Mouse (Mus musculus) embryonic facial prominence, embryonic 12.5 days (tissue): ENCODE data around the gene Sytl4. TPM values are rescaled to one million over a fixed set of nuclear protein-coding genes. Genes with fewer than 3 reads are reported as not detected.

Experiments used
- ATAC-seq: fragments of 200-750 bp; cut with Nextera tagmentation; 2 replicates; pipeline ENCODE4 v1.8.0; 2017; ENCODE audit not compliant: insufficient number of reproducible peaks, insufficient read depth, low FRiP score, low TSS enrichment
- H3K27ac ChIP-seq: fragments of 300-500 bp; sonication (generic); 2 replicates; pipeline ENCODE4 v1.5.1; 2016; ENCODE audit warnings: mild to moderate bottlenecking
- H3K27me3 ChIP-seq: fragments of 300-500 bp; sonication (generic); 2 replicates; pipeline ENCODE4 v1.6.1; 2016; ENCODE audit warnings: mild to moderate bottlenecking, moderate library complexity
- H3K36me3 ChIP-seq: fragments of 300-500 bp; sonication (generic); 2 replicates; pipeline ENCODE4 v1.6.1; 2016; ENCODE audit warnings: mild to moderate bottlenecking
- H3K4me1 ChIP-seq: fragments of 300-500 bp; sonication (generic); 2 replicates; pipeline ENCODE4 v1.6.1; 2016
- H3K4me2 ChIP-seq: fragments of 300-500 bp; sonication (generic); replicated peaks from 2 replicates; pipeline ENCODE4 v1.6.1; 2016; ENCODE audit warnings: mild to moderate bottlenecking, moderate library complexity
- H3K4me3 ChIP-seq: fragments of 300-500 bp; sonication (generic); 2 replicates; pipeline ENCODE4 v1.5.1; 2016; ENCODE audit warnings: mild to moderate bottlenecking
- H3K9ac ChIP-seq: fragments of 300-500 bp; sonication (generic); 2 replicates; pipeline ENCODE4 v1.6.1; 2016; ENCODE audit warnings: mild to moderate bottlenecking, moderate library complexity
- H3K9me3 ChIP-seq: fragments of 300-500 bp; sonication (generic); 2 replicates; pipeline ENCODE4 v1.6.1; 2016; ENCODE audit warnings: mild to moderate bottlenecking, moderate library complexity
- WGBS: fragments of 180-500 bp; shearing (Covaris S2); methylation state at CpG from one replicate; pipeline ENCODE4 v1.1.7; 2016; 5-methylcytosine and 5-hydroxymethylcytosine counted together
- polyA plus RNA-seq: library from polyadenylated mRNA; unstranded; fragments of >200 nt; fragmentation: Nextera tagmentation; extraction: Ambion mirVana; gene quantifications from 2 replicates; pipeline ENCODE4 v1.2.1, GENCODE M21; 2016

The Sytl4 gene
- 3.3 and 3.9 TPM in 2 replicates for polyA plus RNA-seq

- 0 out of 2 replicates have a peak, but pooled peaks cover 2% of the 10 kb centered on the region for H3K4me1 ChIP-seq
- peaks cover 6% of the 10 kb centered on the region; the same call in 1 of the 2 replicates for H3K27me3 ChIP-seq
- 23% methylated on average over 29 of the region's 29 CpGs for WGBS
- peak within 1 kb of the TSS; percentile 45 for H3K4me3 ChIP-seq
- H3K9ac ChIP-seq = peak within 1 kb of the TSS; percentile 25; the same call in 1 of the 2 replicates
- H3K9me3 ChIP-seq = no peaks in the 10 kb centered on the region
- H3K27ac ChIP-seq = no peak within 1 kb of the TSS
- no peaks in the 10 kb centered on the region for H3K36me3 ChIP-seq
- H3K4me2 ChIP-seq = peak within 1 kb of the TSS; percentile 59
- ATAC-seq = no peak
Measured at GRCm38 (mm10) chrX:133981231-133982002, at the start of gene Sytl4. TSS of gene Sytl4 (minus strand) at chrX:133981812.

DNA sequence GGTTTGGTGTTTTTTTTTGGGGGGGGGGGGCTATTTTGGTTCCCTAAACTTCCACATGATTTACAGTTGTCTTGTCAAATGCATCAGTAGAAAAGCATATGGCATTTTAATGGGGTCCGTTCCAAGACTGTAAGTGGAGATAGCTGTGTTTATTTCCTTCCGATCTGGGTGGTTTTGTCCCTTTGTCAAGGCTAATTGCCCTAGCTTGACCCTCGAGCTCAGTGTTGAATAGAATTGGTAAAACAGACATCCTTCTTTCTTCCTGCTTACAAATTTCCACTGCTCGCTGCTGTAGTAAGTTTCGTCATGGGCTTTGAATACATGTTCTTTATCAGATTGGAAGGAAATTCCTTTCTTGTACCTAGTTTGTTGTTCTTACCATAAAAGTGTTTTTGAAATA is 39.1 kb upstream of the Sytl4 start:
- Histone ChIP-seq H3K4me3 (no peak overlapping the region), H3K27me3 (no peaks in the 10 kb centered on the region), H3K9ac (no peak overlapping the region), H3K4me2 (no peak overlapping the region), H3K27ac (no peak overlapping the region), H3K9me3 (no peaks in the 10 kb centered on the region), H3K4me1 (no peaks in the 10 kb centered on the region), H3K36me3 (no peaks in the 10 kb centered on the region)
- ATAC-seq = no peak
- 44% methylated on average over 5 of the region's 5 CpGs for WGBS

- no peaks in the 10 kb centered on the region for H3K4me1 ChIP-seq
- no peak overlapping the region for H3K4me3 ChIP-seq
- WGBS = 19% methylated on average over 9 of the region's 9 CpGs
- no peaks in the 10 kb centered on the region for H3K27me3 ChIP-seq
- no peaks in the 10 kb centered on the region for H3K9me3 ChIP-seq
- ATAC-seq = no peak
- no peak overlapping the region for H3K4me2 ChIP-seq
- H3K36me3 ChIP-seq = no peaks in the 10 kb centered on the region
- no peak overlapping the region for H3K27ac ChIP-seq
- no peak overlapping the region for H3K9ac ChIP-seq
Measured at GRCm38 (mm10) chrX:134019005-134019404, 37.4 kb upstream of the Sytl4 start.

DNA sequence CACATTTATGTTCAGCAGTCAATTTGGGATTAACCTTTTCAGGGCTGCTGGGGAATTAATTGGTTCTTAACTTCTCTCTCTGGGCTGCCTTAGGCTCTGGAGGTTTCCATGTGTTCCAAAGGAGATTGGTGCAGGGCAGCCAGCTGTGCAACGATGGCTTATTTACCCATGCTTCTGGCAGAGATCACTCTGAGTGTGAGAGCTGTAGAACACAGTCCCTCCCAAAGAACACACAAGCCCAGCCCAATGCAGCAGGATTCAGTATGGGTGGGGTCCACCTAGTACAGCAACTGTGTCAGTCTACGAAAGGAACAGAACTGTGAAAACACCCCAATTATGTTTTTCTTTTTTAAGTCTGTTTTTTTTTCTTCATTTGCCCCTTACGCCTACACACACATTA is 14.3 kb upstream of the Sytl4 start:
- Histone ChIP-seq H3K4me3 (no peak overlapping the region), H3K4me1 (no peaks in the 10 kb centered on the region), H3K4me2 (no peak overlapping the region), H3K36me3 (no peaks in the 10 kb centered on the region), H3K27me3 (peaks cover 2% of the 10 kb centered on the region; the same call in 1 of the 2 replicates), H3K27ac (no peak overlapping the region), H3K9me3 (no peaks in the 10 kb centered on the region), H3K9ac (no peak overlapping the region)
- WGBS = 62% methylated on average over 3 of the region's 3 CpGs
- no peak for ATAC-seq

GRCm38 (mm10) chrX:133964615-133965014 is 17.0 kb downstream of the Sytl4 start:
- ATAC-seq = no peak
- Histone ChIP-seq H3K27me3 (0 out of 2 replicates have a peak, but pooled peaks cover 3% of the 10 kb centered on the region), H3K4me1 (no peaks in the 10 kb centered on the region), H3K27ac (no peak overlapping the region), H3K4me3 (no peak overlapping the region), H3K4me2 (no peak overlapping the region), H3K36me3 (no peaks in the 10 kb centered on the region), H3K9ac (no peak overlapping the region), H3K9me3 (no peaks in the 10 kb centered on the region)
- WGBS = 79% methylated on average over 2 of the region's 2 CpGs

DNA sequence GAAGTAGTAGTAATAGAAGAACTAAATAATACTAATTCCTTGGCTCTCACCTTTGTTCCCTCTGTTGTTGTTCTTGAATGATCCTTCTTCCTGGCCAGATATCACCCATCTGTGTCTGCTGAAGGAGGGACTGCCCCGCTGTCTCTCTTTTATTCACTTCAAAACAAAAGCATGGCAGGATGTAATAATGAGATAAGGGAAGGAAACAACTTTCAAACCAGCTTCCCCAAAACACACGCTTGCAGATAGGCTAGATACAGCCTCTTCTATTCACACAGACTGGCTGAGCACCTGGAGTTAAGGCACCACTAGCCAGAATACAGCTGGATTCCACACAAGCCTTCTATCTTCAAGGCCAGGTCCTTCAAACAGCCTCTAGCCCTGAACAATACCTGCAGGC is 21.0 kb downstream of the Sytl4 start:
- Histone ChIP-seq H3K9me3 (no peaks in the 10 kb centered on the region), H3K4me3 (no peak overlapping the region), H3K36me3 (no peaks in the 10 kb centered on the region), H3K4me1 (no peaks in the 10 kb centered on the region), H3K4me2 (no peak overlapping the region), H3K27me3 (no peaks in the 10 kb centered on the region), H3K27ac (no peak overlapping the region), H3K9ac (no peak overlapping the region)
- 74% methylated on average over 2 of the region's 2 CpGs for WGBS
- ATAC-seq = no peak

DNA sequence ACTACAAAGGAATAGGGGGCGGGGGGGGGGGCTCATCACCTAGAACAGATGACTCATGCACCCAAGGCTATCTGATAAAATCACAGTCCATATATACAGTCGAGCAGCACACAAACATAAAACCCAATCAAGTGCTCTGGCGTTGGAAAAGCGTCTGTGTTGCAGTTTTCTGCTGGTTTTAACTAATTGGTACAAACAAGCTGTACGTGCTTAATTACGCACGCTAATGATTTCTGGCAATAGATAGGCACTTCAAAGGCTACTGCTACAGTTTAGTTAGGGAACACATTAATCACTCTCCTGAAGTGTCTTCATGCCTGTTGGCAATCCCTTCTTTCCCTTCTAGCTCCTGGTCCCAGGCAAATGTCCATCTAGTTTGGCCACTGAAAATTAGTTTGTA is 27.0 kb downstream of the Sytl4 start:
- H3K9me3 ChIP-seq = no peaks in the 10 kb centered on the region
- H3K4me3 ChIP-seq = no peak overlapping the region
- ATAC-seq = no peak
- no peak overlapping the region for H3K4me2 ChIP-seq
- no peaks in the 10 kb centered on the region for H3K36me3 ChIP-seq
- no peak overlapping the region for H3K9ac ChIP-seq
- H3K4me1 ChIP-seq = no peaks in the 10 kb centered on the region
- 78% methylated on average over 7 of the region's 7 CpGs for WGBS
- H3K27me3 ChIP-seq = no peaks in the 10 kb centered on the region
- no peak overlapping the region for H3K27ac ChIP-seq

DNA sequence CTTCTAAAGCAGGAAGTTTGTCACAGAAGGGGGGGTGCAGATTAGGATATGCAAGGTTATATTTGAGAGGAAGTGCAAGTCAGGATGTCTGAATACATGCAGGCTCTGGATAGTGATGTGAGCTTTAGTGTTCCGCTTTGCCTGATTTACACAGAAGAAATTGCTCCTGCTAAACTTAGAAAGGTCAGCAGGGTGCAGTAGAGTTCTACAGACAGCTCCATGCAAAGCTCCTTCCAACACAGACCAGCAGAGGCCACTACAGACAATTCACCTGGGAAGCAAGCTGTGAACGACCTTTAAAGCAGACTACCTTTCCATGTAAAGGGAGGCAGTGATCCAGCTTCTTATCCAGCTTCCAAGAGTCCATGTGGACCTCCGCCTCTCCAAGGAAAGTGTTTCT is 34.2 kb downstream of the Sytl4 start:
- Histone ChIP-seq H3K4me1 (no peaks in the 10 kb centered on the region), H3K4me3 (no peak overlapping the region), H3K27ac (no peak overlapping the region), H3K9me3 (no peaks in the 10 kb centered on the region), H3K36me3 (no peaks in the 10 kb centered on the region), H3K9ac (no peak overlapping the region), H3K4me2 (no peak overlapping the region), H3K27me3 (0 out of 2 replicates have a peak, but pooled peaks cover 3% of the 10 kb centered on the region)
- no peak for ATAC-seq
- 34% methylated on average over 3 of the region's 3 CpGs for WGBS

DNA sequence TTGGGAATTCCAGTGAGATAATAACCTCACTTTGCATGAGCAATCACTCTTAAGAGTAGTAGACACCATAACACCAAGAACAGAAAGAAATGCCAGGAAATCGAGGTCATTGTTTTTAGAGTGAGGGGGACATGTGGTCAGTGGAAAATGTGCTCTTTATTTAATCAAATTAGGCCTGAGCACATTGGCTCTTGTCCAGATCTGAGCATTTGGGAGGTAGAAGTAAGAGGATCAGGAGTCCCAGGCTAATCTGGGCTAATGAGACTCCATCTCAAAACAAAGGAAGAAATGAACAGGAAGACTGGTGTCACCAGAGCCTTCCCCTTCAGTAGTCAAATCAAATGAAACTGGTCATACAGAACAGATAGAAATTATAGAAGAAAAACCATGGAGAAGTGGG is 42.1 kb downstream of the Sytl4 start:
- WGBS = 52% methylated on average over 1 of the region's 1 CpGs
- no peak overlapping the region for H3K4me2 ChIP-seq
- H3K36me3 ChIP-seq = no peaks in the 10 kb centered on the region
- no peaks in the 10 kb centered on the region for H3K9me3 ChIP-seq
- no peak overlapping the region for H3K4me3 ChIP-seq
- H3K27ac ChIP-seq = no peak overlapping the region
- peaks cover 3% of the 10 kb centered on the region; the same call in 1 of the 2 replicates for H3K27me3 ChIP-seq
- H3K4me1 ChIP-seq = no peaks in the 10 kb centered on the region
- no peak overlapping the region for H3K9ac ChIP-seq
- no peak for ATAC-seq

- 85% methylated on average over 4 of the region's 4 CpGs for WGBS
- no peak overlapping the region for H3K27ac ChIP-seq
- H3K4me3 ChIP-seq = no peak overlapping the region
- no peaks in the 10 kb centered on the region for H3K36me3 ChIP-seq
- H3K9ac ChIP-seq = no peak overlapping the region
- no peaks in the 10 kb centered on the region for H3K4me1 ChIP-seq
- ATAC-seq = no peak
- H3K4me2 ChIP-seq = no peak overlapping the region
- no peaks in the 10 kb centered on the region for H3K9me3 ChIP-seq
- H3K27me3 ChIP-seq = peaks cover 6% of the 10 kb centered on the region
Measured at GRCm38 (mm10) chrX:133936605-133937225, 44.9 kb downstream of the Sytl4 start.

GRCm38 (mm10) chrX:133931302-133932013 is 50.2 kb downstream of the Sytl4 start:
- H3K27me3 ChIP-seq = peaks cover 6% of the 10 kb centered on the region
- WGBS = 61% methylated on average over 12 of the region's 12 CpGs
- H3K36me3 ChIP-seq = no peaks in the 10 kb centered on the region

More at GRCm38 (mm10) chrX:133931302-133932013, 50.2 kb downstream of the Sytl4 start:
- Histone ChIP-seq H3K9ac (no peak overlapping the region), H3K4me1 (no peaks in the 10 kb centered on the region), H3K4me2 (no peak overlapping the region), H3K9me3 (no peaks in the 10 kb centered on the region), H3K27ac (no peak overlapping the region), H3K4me3 (no peak overlapping the region)
- no peak for ATAC-seq
